Mouse (Mus musculus) gastrocnemius, adult 2 months (tissue): ENCODE measurements around the gene Atp2a1. TPM values are rescaled to one million over a fixed set of nuclear protein-coding genes. Genes with fewer than 3 reads are reported as not detected.
A peak's percentile ranks its signal among the peaks of the same experiment; 100 is the strongest.

ENCODE experiments used
- DNase-seq: peaks from one replicate; pipeline ENCODE4 v3.0.0; 2022
- H3K27ac ChIP-seq: fragments of 200-600 bp; 2 replicates; pipeline ENCODE4 v1.8.1; 2022; ENCODE audit warnings: mild to moderate bottlenecking
- H3K4me3 ChIP-seq: fragments of 200-600 bp; 2 replicates; pipeline ENCODE4 v1.8.1; 2022; ENCODE audit warnings: mild to moderate bottlenecking, moderate library complexity
- CTCF ChIP-seq: fragments of 200-600 bp; IDR thresholded peaks from 2 replicates; pipeline ENCODE4 v1.8.1; 2022; ENCODE audit warnings: antibody characterized with exemption, mild to moderate bottlenecking, moderate library complexity
- intact Hi-C: fragments of 180-260 bp; cut with DNase I; formaldehyde crosslinking; loops from one replicate; pipeline ENCODE4 v1.15.1; 2025
- total RNA-seq, 2 experiments: library from RNA; stranded (reverse); gene quantifications; 2 replicates each; pipeline ENCODE4 v1.2.3; 2021

Atp2a1 gene
- total RNA-seq, 2 experiments from 2014 or later, result 21,521 to 26,495 TPM

DNA sequence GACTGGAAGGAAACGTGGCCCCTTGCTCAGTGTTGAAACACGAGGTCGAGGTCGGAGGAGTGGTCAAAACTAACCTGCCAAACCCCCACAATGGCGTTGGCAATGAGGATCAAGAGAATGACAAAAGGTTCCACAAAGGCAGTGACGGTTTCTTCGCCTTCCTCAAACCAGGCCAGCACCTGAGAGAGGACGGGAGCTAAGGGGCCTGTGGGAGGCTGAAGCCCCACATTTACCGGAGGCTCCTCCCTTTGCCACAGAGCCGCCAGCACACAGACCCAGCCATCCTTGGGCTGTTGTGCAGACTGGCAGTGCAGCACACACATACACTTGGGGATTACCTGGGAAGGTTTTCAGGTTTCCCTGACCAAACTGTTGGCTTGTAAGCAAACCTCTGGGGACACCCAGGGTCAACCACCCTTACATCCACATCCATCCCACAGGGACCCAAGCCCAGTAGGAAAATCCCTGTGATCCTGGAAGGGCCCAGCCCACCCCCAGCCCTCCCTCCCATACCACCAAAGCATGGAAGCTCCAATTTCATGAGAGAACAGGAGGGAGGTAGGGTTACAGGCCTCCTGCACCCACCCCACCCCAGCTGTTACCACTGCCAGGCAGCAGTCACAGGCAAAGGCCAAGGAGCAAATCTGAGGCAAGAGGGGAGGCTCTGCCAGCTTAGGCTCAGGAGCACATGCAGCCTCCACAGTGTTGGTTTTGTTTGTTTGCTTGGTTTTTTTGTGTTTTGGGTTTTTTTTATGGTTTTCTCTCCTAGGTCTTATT, 2.1 kb downstream of the Atp2a1 start:
- Histone ChIP-seq H3K27ac (peak overlapping the region; percentile 99), H3K4me3 (peak overlapping the region; percentile 86)
- intact Hi-C loops, result loop anchor here (10.0 kb wide), 1 partner anchor 334 kb away; the partner anchor contains the start of genes Fam57b and Ppp4c
- no peak for TF ChIP-seq CTCF
- peak; percentile 67 for DNase-seq

DNA sequence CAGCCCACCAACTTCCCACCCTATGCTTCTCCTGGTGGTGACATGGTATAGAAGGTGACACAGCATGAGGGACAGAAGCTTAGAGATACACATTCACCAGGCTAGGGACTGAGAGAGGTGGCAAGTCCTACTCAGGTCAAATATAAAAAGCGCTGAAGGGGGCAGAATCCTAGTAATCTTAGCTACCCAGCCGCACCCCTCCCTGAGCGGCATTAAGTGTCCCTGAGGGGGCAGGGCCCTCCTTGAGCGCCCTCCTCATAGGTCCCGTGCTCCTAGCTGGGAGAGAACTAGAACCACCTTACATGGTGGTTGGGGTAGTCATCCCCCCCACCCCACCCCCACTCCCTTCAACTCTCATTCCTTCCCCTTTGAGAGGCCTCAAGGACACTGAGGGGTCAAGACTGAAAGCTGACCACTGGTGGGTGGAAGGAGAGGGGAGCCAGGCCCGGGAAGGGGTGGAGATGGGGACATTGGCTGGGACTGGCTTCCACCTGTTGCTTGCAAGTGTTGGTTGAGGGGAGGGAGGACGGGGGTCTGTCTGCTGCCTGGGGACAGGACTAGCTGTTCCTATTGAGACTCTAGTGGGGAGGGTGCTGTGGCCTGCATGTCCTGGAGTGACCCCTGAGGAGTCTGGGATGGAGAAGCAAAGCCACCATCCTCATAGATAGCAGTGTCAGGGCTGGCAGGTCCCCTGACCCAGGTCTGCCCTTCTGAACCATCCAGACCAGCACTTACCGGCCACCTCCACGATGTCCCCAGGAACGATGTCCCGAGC, 3.9 kb downstream of the Atp2a1 start:
- intact Hi-C loops, result no loop called here
- DNase-seq, result peak; percentile 88
- H3K4me3 ChIP-seq, result peak overlapping the region; percentile 86
- H3K27ac ChIP-seq, result peak overlapping the region; percentile 99
- peak; percentile 2; the same call in 1 of the 2 replicates for TF ChIP-seq CTCF

DNA sequence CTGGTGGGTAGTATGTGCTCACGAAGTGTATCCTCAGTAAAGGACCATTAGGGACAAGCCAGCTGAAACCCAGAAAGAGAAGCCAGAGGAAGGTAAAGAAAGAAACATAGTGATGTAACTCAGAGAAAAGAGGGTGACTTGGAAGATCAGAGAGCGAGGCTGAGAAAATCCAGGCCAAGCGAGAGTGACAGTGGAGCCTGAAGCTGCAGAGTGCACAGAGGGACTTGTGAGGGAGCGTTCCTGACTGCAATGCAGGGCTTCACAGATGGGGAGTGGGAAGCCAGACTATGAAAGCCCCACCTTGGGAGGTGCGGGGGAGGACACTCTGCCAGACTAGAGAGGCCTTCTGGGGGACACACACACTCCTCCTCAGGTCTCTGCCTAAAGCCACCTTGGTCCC, 4.7 kb downstream of the Atp2a1 start:
- Histone ChIP-seq H3K4me3 (peak overlapping the region; percentile 86), H3K27ac (peak overlapping the region; percentile 99)
- TF ChIP-seq CTCF, result no peak
- DNase-seq, result no peak
- intact Hi-C loops, result no loop called here

- peak overlapping the region; percentile 86 for H3K4me3 ChIP-seq
- peak; percentile 40 for DNase-seq
- intact Hi-C loops, result no loop called here
- H3K27ac ChIP-seq, result peak overlapping the region; percentile 99
- no peak for TF ChIP-seq CTCF
Observed at GRCm38 (mm10) chr7:126456382-126457266, 6.3 kb downstream of the Atp2a1 start.

- intact Hi-C loops, result no loop called here
- DNase-seq, result peak; percentile 54
- TF ChIP-seq CTCF, result no peak
Observed at GRCm38 (mm10) chr7:126455242-126455641, 7.7 kb downstream of the Atp2a1 start.

DNA sequence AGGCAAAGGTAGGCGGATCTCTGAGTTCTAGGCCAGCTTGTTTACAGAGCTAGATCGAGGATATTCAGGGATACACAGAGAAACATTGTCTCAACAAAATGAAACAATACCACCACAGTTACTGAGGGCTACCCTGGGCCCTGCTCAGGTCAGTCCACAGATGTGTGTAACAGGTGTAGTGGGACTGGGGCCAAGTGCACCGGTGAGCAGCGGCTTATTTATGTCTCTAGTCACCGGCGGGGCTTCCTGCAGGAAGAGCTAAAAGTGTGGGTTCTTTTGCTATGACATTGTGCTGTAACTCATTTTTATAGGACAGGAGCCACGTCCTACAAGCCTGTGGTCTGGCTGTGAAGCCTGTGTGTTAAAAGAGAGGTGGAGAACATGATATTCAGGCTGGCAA, 9.0 kb downstream of the Atp2a1 start:
- peak; percentile 66 for DNase-seq

More at GRCm38 (mm10) chr7:126455242-126455641, 7.7 kb downstream of the Atp2a1 start:
- H3K27ac ChIP-seq, result peak overlapping the region; percentile 99
- peak overlapping the region; percentile 86 for H3K4me3 ChIP-seq

GRCm38 (mm10) chr7:126452244-126452643, 10.7 kb downstream of the Atp2a1 start:
- peak overlapping the region; percentile 86 for H3K4me3 ChIP-seq
- peak overlapping the region; percentile 99 for H3K27ac ChIP-seq
- no peak for TF ChIP-seq CTCF
- peak; percentile 62 for DNase-seq
- intact Hi-C loops, result no loop called here

More for the DNA sequence above, 9.0 kb downstream of the Atp2a1 start:
- intact Hi-C loops, result no loop called here
- TF ChIP-seq CTCF, result no peak
- peak overlapping the region; percentile 99 for H3K27ac ChIP-seq
- H3K4me3 ChIP-seq, result peak overlapping the region; percentile 86

GRCm38 (mm10) chr7:126450641-126451040, 12.3 kb downstream of the Atp2a1 start:
- TF ChIP-seq CTCF, result no peak
- DNase-seq, result no peak
- Histone ChIP-seq H3K4me3 (peak overlapping the region; percentile 86), H3K27ac (peak overlapping the region; percentile 67)
- intact Hi-C loops, result no loop called here

GRCm38 (mm10) chr7:126449991-126450390, 12.9 kb downstream of the Atp2a1 start:
- peak overlapping the region; percentile 86 for H3K4me3 ChIP-seq
- no peak for TF ChIP-seq CTCF
- peak overlapping the region; percentile 67 for H3K27ac ChIP-seq
- intact Hi-C loops, result no loop called here
- DNase-seq, result peak; percentile 49

DNA sequence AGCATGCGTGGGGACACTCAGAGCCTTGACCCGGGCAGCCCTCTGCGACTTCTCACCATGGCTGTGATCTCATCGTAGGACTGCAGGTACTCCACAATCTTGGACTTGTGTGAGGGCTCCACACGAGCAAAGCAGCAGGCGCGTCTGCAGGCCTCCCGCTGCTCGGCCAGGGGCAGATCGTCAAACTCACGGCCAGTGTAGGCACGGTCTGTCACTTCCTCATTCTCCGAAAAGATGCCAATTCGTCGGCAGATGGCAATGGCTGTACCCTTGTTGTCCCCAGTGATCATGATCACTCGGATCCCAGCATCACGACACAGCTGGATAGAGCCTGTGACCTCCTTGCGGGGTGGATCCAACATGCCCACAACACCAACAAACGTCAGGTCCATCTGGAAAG, 14.4 kb downstream of the Atp2a1 start:
- TF ChIP-seq CTCF, result no peak
- peak; percentile 37 for DNase-seq
- H3K27ac ChIP-seq, result peak overlapping the region; percentile 65
- intact Hi-C loops, result no loop called here
- H3K4me3 ChIP-seq, result no peak overlapping the region; the same call in 1 of the 2 replicates

GRCm38 (mm10) chr7:126446217-126446616, 16.7 kb downstream of the Atp2a1 start:
- no peak for TF ChIP-seq CTCF
- DNase-seq, result peak; percentile 58
- intact Hi-C loops, result no loop called here
- peak overlapping the region; percentile 65 for H3K27ac ChIP-seq
- no peak overlapping the region for H3K4me3 ChIP-seq
